Mouse (Mus musculus): Measurements from ENCODE around the gene Lemd1. TPM values are rescaled to one million over a fixed set of nuclear protein-coding genes. Genes with fewer than 3 reads are reported as not detected.

Gene Lemd1
- total and polyA plus RNA-seq, 2 experiments from 2014 or later, result 13.3 to 14.7 TPM

GRCm38 (mm10) chr1:132145973-132146685, 45.1 kb upstream of the Lemd1 start:
- WGBS, result 87% methylated on average over 8 of the region's 8 CpGs
- Histone ChIP-seq H3K4me3 (ENCODE audit: low read depth, low read length) (no peak overlapping the region), H3K9ac (no peak overlapping the region), H3K4me2 (ENCODE audit: low read depth) (no peak overlapping the region), H3K27me3 (ENCODE audit: insufficient read depth, low read length) (no peaks in the 10 kb centered on the region), H3K36me3 (ENCODE audit: insufficient read depth) (no peaks in the 10 kb centered on the region), H3K9me3 (ENCODE audit: low read length) (no peaks in the 10 kb centered on the region), H3K27ac (ENCODE audit: low read depth, low read length) (no peak overlapping the region), H3K4me1 (ENCODE audit: insufficient read depth) (peaks cover 19% of the 10 kb centered on the region)
- no peak for TF ChIP-seq CTCF (IDR thresholded peaks at IDR 0.05; ENCODE audit: low read depth)
- DNase-seq (no peak), ATAC-seq (no peak)

DNA sequence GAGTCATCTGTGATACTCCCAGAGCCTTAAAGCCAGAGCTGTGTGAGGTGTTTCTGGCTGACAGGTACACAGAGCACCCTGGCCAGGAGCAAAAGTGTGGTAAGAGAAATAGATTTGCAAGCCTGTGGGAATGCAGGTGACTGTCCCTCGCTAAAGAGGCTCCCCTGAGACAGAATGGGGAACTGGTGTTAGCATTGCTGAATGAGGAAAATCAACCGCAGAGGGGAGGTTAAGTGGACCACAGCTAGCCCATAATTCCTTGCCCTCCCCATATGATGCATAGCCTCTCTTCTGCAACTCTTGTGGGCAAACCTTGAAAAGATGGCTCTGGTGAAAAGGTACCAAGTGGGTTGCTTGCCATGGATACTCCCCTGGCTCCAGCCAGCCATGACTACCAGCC, 41.8 kb upstream of the Lemd1 start:
- Histone ChIP-seq H3K27me3 (ENCODE audit: insufficient read depth, low read length) (no peaks in the 10 kb centered on the region), H3K4me2 (ENCODE audit: low read depth) (no peak overlapping the region), H3K4me3 (ENCODE audit: low read depth, low read length) (no peak overlapping the region), H3K4me1 (ENCODE audit: insufficient read depth) (peaks cover 5% of the 10 kb centered on the region; the same call in 1 of the 2 replicates), H3K9ac (no peak overlapping the region), H3K9me3 (ENCODE audit: low read length) (no peaks in the 10 kb centered on the region), H3K27ac (ENCODE audit: low read depth, low read length) (no peak overlapping the region), H3K36me3 (ENCODE audit: insufficient read depth) (no peaks in the 10 kb centered on the region)
- WGBS, result 66% methylated on average over 2 of the region's 2 CpGs
- TF ChIP-seq CTCF (IDR thresholded peaks at IDR 0.05; ENCODE audit: low read depth), result no peak
- ATAC-seq (no peak), DNase-seq (no peak)

- ATAC-seq (no peak), DNase-seq (no peak)
- Histone ChIP-seq H3K4me1 (ENCODE audit: insufficient read depth) (no peaks in the 10 kb centered on the region), H3K9me3 (ENCODE audit: low read length) (no peaks in the 10 kb centered on the region), H3K4me2 (ENCODE audit: low read depth) (no peak overlapping the region), H3K36me3 (ENCODE audit: insufficient read depth) (no peaks in the 10 kb centered on the region), H3K9ac (no peak overlapping the region), H3K4me3 (ENCODE audit: low read depth, low read length) (no peak overlapping the region), H3K27me3 (ENCODE audit: insufficient read depth, low read length) (no peaks in the 10 kb centered on the region), H3K27ac (ENCODE audit: low read depth, low read length) (no peak overlapping the region)
- no peak for TF ChIP-seq CTCF (IDR thresholded peaks at IDR 0.05; ENCODE audit: low read depth)
- 44% methylated on average over 1 of the region's 1 CpGs for whole genome bisulfite sequencing
Measured at GRCm38 (mm10) chr1:132150171-132150570, 41.1 kb upstream of the Lemd1 start.

- 77% methylated on average over 15 of the region's 15 CpGs for WGBS
Measured at GRCm38 (mm10) chr1:132150817-132151601, 40.2 kb upstream of the Lemd1 start.

GRCm38 (mm10) chr1:132151908-132152307, 39.3 kb upstream of the Lemd1 start:
- Histone ChIP-seq H3K27ac (ENCODE audit: low read depth, low read length) (no peak overlapping the region), H3K9ac (no peak overlapping the region), H3K9me3 (ENCODE audit: low read length) (no peaks in the 10 kb centered on the region), H3K27me3 (ENCODE audit: insufficient read depth, low read length) (no peaks in the 10 kb centered on the region), H3K4me1 (ENCODE audit: insufficient read depth) (no peaks in the 10 kb centered on the region), H3K4me3 (ENCODE audit: low read depth, low read length) (no peak overlapping the region), H3K4me2 (ENCODE audit: low read depth) (no peak overlapping the region), H3K36me3 (ENCODE audit: insufficient read depth) (no peaks in the 10 kb centered on the region)
- DNase-seq, result no peak
- TF ChIP-seq CTCF (IDR thresholded peaks at IDR 0.05; ENCODE audit: low read depth), result no peak
- 71% methylated on average over 2 of the region's 2 CpGs for WGBS
- ATAC-seq, result no peak

More at GRCm38 (mm10) chr1:132150817-132151601, 40.2 kb upstream of the Lemd1 start:
- ATAC-seq (no peak), DNase-seq (no peak)
- H3K27ac ChIP-seq (ENCODE audit: low read depth, low read length), result no peak overlapping the region
- H3K4me3 ChIP-seq (ENCODE audit: low read depth, low read length), result no peak overlapping the region
- no peaks in the 10 kb centered on the region for H3K4me1 ChIP-seq (ENCODE audit: insufficient read depth)
- H3K36me3 ChIP-seq (ENCODE audit: insufficient read depth), result no peaks in the 10 kb centered on the region
- TF ChIP-seq CTCF (IDR thresholded peaks at IDR 0.05; ENCODE audit: low read depth), result no peak
- H3K9ac ChIP-seq, result no peak overlapping the region
- no peaks in the 10 kb centered on the region for H3K9me3 ChIP-seq (ENCODE audit: low read length)
- H3K4me2 ChIP-seq (ENCODE audit: low read depth), result no peak overlapping the region
- H3K27me3 ChIP-seq (ENCODE audit: insufficient read depth, low read length), result no peaks in the 10 kb centered on the region

DNA sequence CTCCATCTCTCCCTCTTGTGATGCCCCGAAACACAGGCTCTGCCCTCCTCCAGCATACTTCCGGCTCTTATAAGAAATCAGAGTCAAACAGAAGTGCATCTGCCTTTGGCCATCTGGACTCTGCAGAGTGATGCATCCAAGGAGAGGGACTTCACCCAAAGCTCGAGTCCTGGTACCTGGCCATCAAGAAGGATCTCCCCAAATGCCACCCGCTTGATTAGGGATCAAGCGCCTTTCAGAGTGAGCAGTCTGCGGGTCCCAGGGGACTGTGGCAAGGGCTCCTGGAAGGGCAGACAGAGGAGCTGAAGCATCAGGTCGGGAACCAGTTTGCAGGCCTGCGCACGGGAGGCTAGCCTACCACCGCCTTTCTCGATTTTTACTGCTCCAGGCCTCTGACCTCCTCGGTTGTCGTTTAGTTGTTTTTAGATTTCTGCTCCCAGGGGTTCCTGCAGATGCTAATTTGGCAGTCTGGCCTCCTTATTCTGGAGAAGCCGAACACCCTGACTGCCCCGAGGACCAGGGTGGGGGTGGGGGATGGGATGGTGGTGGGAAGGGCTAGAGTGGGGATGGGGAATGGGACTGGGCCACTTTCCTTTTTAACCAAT, 38.0 kb upstream of the Lemd1 start:
- Histone ChIP-seq H3K9ac (no peak overlapping the region), H3K27me3 (ENCODE audit: insufficient read depth, low read length) (no peaks in the 10 kb centered on the region), H3K4me2 (ENCODE audit: low read depth) (no peak overlapping the region), H3K4me1 (ENCODE audit: insufficient read depth) (no peaks in the 10 kb centered on the region), H3K9me3 (ENCODE audit: low read length) (no peaks in the 10 kb centered on the region), H3K4me3 (ENCODE audit: low read depth, low read length) (no peak overlapping the region), H3K27ac (ENCODE audit: low read depth, low read length) (no peak overlapping the region), H3K36me3 (ENCODE audit: insufficient read depth) (no peaks in the 10 kb centered on the region)
- TF ChIP-seq CTCF (IDR thresholded peaks at IDR 0.05; ENCODE audit: low read depth), result no peak
- ATAC-seq (no peak), DNase-seq (no peak)
- WGBS, result 43% methylated on average over 15 of the region's 15 CpGs

DNA sequence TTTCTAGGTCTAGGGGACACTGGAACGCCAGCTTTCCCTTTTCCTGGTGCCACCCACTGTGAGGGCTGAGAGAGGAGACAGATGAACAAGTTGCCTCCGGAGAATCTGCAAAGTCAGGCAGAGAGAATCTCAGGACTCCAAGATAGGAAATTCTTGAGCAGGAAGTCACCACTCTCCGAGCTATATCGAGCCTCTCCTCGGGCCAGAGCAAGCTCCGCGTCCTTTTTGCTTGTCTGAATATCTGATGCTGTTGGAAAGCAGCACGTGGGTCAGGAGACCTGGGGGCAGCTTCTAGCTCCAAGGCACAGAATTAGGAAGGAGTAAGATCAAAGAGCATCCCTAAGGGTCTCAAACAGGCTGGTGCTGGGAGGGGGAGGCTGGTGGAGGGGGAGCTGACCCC, 37.5 kb upstream of the Lemd1 start:
- Histone ChIP-seq H3K4me1 (ENCODE audit: insufficient read depth) (no peaks in the 10 kb centered on the region), H3K9ac (no peak overlapping the region), H3K4me2 (ENCODE audit: low read depth) (no peak overlapping the region), H3K9me3 (ENCODE audit: low read length) (no peaks in the 10 kb centered on the region), H3K4me3 (ENCODE audit: low read depth, low read length) (no peak overlapping the region), H3K27ac (ENCODE audit: low read depth, low read length) (no peak overlapping the region), H3K27me3 (ENCODE audit: insufficient read depth, low read length) (no peaks in the 10 kb centered on the region), H3K36me3 (ENCODE audit: insufficient read depth) (no peaks in the 10 kb centered on the region)
- no peak for TF ChIP-seq CTCF (IDR thresholded peaks at IDR 0.05; ENCODE audit: low read depth)
- no peak for ATAC-seq
- DNase-seq, result no peak
- 19% methylated on average over 8 of the region's 8 CpGs for WGBS
